Mouse (Mus musculus) left cerebral cortex, adult 2 months (tissue): ENCODE measurements around the gene Btn1a1. TPM values are rescaled to one million over a fixed set of nuclear protein-coding genes. Genes with fewer than 3 reads are reported as not detected.

Source experiments
- DNase-seq, 2 experiments: peaks; one replicate each; pipeline ENCODE4 v3.0.0; 2021 to 2022; ENCODE audit warnings: low spot score in 2 of 2, mixed read lengths in 1 of 2; ENCODE audit errors: extremely low spot score in 1 of 2
- H3K27ac ChIP-seq: fragments of 200-600 bp; 2 replicates; pipeline ENCODE4 v1.8.1; 2022
- H3K4me3 ChIP-seq: fragments of 200-600 bp; 2 replicates; pipeline ENCODE4 v1.8.1; 2022
- CTCF ChIP-seq: fragments of 200-600 bp; IDR thresholded peaks from 2 replicates; pipeline ENCODE4 v1.8.1; 2022; ENCODE audit warnings: antibody characterized with exemption, mild to moderate bottlenecking, moderate library complexity
- intact Hi-C: fragments of 180-260 bp; cut with DNase I; formaldehyde crosslinking; loops from one replicate; pipeline ENCODE4 v1.15.1; 2025
- long read RNA-seq, 2 experiments: library from polyadenylated mRNA; stranded (forward); transcript quantifications; one replicate each; pipeline ENCODE4 v2.0.0; 2021; ENCODE audit warnings: borderline mapping rate in 2 of 2
- total RNA-seq, 2 experiments: library from RNA; stranded (reverse); gene quantifications; 2 replicates each; pipeline ENCODE4 v1.2.3; 2021

Gene Btn1a1
- total RNA-seq = not detected
- long read RNA-seq, experiment 1 = 0 reads
- long read RNA-seq, experiment 2 = 0 reads

DNA sequence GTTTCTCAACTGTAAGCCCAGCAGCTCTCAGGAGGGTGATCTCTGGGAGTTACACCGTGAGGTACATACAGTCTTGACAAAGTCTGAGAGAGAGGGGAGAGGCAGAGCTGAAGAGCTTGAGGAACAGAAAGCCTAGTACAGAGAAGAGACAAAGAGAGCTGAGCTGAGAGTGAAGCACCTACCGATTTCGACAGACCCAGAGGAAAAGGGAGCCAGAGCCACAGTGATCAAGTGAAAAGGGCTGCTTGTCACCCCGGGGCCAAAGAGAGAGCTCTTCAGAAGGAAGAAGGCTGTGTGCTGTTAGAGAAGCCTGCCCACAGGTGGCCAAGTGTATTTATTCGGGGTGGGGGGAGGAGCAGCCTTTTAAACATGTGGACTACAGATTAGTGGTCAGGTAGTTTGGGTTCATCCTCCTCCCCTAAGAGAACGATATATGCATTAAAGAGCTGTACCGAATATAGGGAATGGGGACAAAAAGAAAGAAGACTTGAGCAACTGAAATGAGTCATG, at the start of gene Btn1a1:
TSS of gene Btn1a1 (minus strand) at position 302 of the 510 bp plus-strand sequence.
- no peak for TF ChIP-seq CTCF
- no peak for DNase-seq
- Histone ChIP-seq H3K27ac (no peak within 1 kb of the TSS), H3K4me3 (peak within 1 kb of the TSS; percentile 66)
- intact Hi-C loops = loop anchor here (2.0 kb wide), 1 partner anchor 49 kb away; no protein-coding TSS in a partner anchor

DNA sequence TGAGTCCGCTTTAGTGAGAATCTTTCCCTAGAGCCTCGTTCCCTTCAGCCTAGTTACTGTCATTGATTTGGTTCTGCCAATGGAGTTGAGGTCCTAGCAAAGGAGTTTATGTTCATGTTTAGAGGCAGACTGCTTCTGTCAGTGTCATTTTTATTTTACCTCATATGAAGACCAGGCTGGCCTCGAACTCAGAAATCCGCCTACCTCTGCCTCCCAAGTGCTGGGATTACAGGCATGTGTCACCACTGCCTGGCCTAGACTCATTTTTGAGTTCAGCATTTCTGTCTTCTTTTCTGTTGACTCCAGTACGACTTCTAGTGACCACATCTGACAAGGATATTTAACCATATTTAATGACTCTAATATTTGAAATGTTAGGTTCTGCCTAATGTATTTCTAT, 49.6 kb upstream of the Btn1a1 start:
- H3K27ac ChIP-seq = no peak overlapping the region
- intact Hi-C loops = loop anchor here (2.0 to 5.0 kb wide), 4 partner anchors 50 to 1488 kb away; partner anchors contain the start of gene Btn1a1
- no peak for DNase-seq
- TF ChIP-seq CTCF = no peak
- no peak overlapping the region for H3K4me3 ChIP-seq

DNA sequence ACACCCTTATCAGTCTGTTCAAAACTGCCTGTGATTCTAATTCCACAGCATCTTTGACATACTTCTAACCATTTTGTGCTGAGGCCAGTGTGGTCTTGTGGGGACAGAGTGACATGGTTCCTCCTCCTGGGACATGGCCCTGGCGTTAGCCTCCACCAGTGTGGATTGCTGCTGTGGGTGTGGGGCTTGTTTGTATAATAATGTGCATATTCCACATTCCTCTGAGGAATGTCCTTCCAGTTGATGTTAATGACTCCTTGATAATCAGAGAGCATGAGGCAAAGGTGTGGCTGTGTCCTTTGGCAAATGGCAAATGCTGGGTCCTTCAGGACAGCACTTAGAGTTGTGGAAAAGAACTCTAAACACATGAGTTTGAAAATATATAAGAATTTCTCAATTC, 47.8 kb upstream of the Btn1a1 start:
- intact Hi-C loops = no loop called here
- no peak overlapping the region for H3K27ac ChIP-seq
- H3K4me3 ChIP-seq = no peak overlapping the region
- no peak for DNase-seq
- TF ChIP-seq CTCF = no peak

DNA sequence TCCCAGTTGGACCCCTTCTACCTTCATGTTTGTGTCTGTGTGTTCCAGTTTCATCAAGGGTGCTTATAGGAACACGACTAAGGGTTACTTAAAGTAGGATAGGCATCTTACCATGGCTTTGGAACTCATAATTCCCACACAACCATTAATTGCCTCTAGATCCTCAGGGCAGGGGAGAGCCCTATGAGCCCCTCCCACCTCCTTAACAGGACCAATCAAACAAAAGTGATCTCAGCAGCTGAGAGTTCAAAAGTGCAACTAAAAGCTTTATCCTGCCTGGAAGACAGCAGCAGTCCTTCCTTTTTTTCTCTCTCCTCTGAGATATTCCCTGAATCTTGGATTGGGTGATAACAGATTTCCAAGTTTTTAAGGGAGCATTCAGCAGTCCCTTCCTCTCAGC, 44.4 kb upstream of the Btn1a1 start:
- H3K4me3 ChIP-seq = no peak overlapping the region
- no peak overlapping the region for H3K27ac ChIP-seq
- intact Hi-C loops = no loop called here
- DNase-seq = no peak
- no peak for TF ChIP-seq CTCF

DNA sequence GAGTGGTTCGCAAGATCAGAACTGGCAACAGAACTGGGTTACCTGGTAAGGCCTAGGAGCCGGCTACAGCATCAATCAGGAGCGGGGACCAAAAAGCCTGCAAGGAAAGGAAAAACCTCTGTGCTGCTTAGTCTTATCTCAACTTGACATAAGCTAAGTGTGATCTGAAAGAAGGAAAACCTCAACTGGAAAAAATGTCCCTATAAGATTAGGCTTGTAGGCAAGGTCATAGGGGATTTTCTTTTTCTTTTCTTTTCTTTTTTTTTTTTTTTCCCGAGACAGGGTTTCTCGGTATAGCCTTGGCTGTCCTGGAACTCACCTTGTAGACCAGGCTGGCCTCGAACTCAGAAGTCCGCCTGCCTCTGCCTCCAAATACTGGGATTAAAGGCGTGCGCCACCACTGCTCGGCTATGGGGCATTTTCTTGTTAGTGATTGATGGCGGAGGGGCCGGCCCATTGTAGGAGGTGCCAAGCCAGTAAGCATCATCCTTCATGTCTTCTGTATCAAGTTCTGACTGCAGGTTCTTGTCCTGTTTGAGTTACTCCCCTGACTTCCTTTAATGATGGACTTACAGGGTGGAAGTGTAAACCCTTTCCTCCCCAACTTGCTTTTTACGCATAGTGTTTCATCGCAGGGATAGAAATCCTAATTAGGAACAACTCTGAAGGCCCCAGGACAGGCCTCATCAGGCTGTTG, 41.3 kb upstream of the Btn1a1 start:
- intact Hi-C loops = no loop called here
- TF ChIP-seq CTCF = no peak
- DNase-seq = no peak
- H3K27ac ChIP-seq = no peak overlapping the region
- no peak overlapping the region for H3K4me3 ChIP-seq

DNA sequence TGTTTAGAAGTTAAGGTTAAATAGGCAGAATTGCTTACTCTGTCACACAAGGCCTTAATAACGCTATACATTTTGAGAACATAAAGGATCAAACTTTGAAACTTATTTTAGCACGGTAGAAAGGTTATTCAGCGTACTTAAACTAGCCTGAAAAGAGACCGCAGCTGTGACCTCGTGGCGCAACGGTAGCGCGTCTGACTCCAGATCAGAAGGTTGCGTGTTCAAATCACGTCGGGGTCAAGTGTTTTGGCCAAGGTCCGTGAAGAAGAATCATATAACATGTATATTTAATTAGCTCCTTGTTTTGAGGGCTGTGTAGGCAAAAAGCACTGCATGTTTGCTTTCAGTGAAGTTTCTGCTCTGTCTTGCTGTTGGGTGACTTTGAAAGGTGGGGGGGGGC, 40.6 kb upstream of the Btn1a1 start:
- H3K27ac ChIP-seq = no peak overlapping the region
- no peak for TF ChIP-seq CTCF
- no peak for DNase-seq
- H3K4me3 ChIP-seq = no peak overlapping the region
- intact Hi-C loops = no loop called here

DNA sequence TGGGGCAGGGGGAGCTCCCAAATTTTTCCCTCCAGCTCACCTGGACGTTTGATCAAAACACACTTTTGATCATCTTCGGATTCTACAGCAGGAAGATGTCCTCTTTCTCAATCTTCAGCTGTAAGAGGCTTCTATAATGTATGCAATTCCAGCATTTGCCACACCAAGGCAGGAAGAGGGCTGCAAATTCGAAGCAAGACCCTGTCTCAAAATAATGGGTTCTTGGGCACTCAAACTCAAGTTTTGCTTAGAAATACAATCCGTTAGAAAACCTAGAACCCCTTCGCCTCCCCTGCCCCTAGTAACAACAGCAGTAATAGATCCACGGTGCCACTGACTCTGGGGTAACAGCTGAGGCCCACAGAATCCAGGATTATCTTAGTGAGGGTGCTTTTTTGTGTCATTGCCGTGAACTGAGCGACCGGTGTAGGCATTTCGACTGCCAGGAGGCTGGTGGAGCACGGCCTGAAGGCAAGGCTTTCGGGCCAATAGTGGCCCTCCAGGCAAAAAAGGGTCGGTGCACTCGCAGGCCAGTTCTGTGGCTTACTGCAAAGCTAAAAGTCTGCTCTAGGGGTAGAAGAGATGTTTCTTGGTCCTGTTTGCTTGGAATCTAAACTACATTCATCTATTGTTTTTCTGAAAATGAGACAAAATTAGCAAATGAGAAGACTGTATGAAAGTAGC, 40.1 kb upstream of the Btn1a1 start:
- no peak overlapping the region for H3K4me3 ChIP-seq
- no peak for DNase-seq
- intact Hi-C loops = no loop called here

DNA sequence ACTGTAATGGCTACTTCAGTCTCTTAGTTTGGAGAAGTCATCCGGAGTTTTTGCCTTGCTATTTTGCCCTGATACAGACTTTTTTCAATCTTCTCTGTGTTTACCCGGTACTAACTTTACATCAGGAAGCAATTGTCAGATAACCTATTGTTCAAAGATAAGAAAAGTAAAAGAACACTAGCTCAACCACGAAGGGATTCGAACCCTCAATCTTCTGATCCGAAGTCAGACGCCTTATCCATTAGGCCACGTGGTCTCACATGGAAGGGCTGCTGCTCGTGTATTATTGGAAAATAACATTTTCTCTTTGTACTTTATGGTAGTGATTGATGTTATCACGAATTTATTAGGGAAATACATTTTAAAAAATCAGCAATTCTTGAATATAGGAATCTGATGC, 38.1 kb upstream of the Btn1a1 start:
- DNase-seq = peak; percentile 53 to 63
- intact Hi-C loops = loop anchor here (5.0 kb wide), 1 partner anchor 51 kb away; no protein-coding TSS in a partner anchor
- no peak overlapping the region for H3K4me3 ChIP-seq
- H3K27ac ChIP-seq = no peak overlapping the region
- no peak for TF ChIP-seq CTCF

More for the DNA sequence above, 40.1 kb upstream of the Btn1a1 start:
- TF ChIP-seq CTCF = no peak; the same call in 1 of the 2 replicates
- H3K27ac ChIP-seq = no peak overlapping the region

DNA sequence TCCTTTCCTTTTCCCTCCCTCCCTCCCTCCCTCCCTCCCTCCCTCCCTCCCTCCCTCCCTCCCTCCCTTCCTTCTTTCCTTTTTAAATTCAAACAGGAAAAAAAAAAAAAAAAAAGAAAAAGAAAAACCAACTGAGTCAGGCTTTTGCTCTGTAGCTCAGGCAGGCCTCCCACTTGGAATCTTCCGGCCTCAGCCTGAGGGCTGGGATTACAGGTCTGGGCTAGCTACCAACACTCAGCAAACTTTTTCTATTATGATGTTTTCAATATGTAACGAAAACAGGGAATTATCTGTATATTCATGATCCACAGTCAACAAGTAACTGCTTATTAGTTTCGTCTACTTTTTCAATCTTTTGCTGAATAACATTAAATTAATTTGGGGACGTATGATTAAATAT, 37.2 kb upstream of the Btn1a1 start:
- Histone ChIP-seq H3K27ac (no peak overlapping the region), H3K4me3 (no peak overlapping the region)
- DNase-seq = no peak
- no peak for TF ChIP-seq CTCF
- intact Hi-C loops = loop anchor here (5.0 kb wide), 1 partner anchor 51 kb away; no protein-coding TSS in a partner anchor

DNA sequence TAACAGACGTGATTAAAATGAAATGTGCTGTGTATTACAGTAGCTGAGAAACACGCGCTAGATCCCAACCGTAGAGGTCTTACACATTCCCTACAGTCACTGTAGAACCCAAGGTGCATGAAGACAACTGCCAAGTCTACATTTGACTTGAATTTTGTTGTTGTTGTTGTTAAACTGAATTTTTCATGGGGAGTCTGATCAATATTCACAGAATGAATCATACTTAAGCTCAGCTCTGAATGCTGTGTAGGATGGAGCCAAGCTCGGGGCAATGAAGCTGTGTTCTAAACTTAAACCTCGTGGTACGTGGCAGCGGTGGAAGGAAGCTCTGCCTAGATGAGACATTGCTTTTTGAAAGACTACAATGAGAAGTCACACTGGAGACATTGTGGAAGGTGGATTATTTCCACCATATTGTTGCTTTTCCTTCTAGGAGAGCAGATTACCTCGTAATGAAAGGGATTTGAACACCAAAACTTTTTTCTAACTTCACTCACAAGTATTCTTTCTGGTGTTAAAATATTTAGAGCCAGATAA, 36.4 kb upstream of the Btn1a1 start:
- Histone ChIP-seq H3K27ac (no peak overlapping the region), H3K4me3 (no peak overlapping the region)
- no peak for DNase-seq
- intact Hi-C loops = loop anchor here (5.0 kb wide), 1 partner anchor 50 kb away; no protein-coding TSS in a partner anchor
- no peak for TF ChIP-seq CTCF

DNA sequence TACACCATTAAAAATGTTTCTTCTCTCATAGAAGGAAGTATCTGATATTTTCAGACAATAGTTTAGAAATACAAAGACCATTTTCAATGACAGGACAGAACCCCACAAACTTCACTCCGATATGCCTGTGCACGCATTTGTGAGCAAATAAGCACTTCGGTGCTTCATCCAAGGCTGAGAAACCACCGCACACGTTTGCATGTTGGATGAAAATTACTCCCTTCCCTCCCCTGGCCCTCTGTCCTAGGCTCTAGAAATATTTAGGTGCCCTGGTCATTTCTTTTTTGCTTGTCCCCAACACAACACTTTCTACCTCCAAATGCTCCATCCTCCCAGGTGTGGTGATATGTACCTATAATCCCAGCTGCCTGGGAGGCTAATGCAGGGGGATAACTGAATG, 35.8 kb upstream of the Btn1a1 start:
- Histone ChIP-seq H3K4me3 (no peak overlapping the region), H3K27ac (no peak overlapping the region)
- TF ChIP-seq CTCF = no peak
- intact Hi-C loops = loop anchor here (2.0 to 5.0 kb wide), 2 partner anchors 15 to 49 kb away; no protein-coding TSS in a partner anchor
- DNase-seq = no peak
